Mouse (Mus musculus) MEL (cell line): Measurements from ENCODE around the gene Cnppd1. TPM values are rescaled to one million over a fixed set of nuclear protein-coding genes. Genes with fewer than 3 reads are reported as not detected.

Source experiments
- DNase-seq: peaks from one replicate; pipeline ENCODE4 v3.0.0; 2011; ENCODE audit warnings: low read depth, low spot score
- H3K27ac ChIP-seq: 2 replicates; pipeline ENCODE4 v1.5.1; 2012; ENCODE audit warnings: low read depth, mild to moderate bottlenecking, control low read depth, low read length, moderate library complexity; ENCODE audit not compliant: control insufficient read depth
- H3K27me3 ChIP-seq, 2 experiments: fragments of 150-350 bp in 1 of 2; sonication (generic) in 1 of 2; 2 replicates each; pipeline ENCODE4 v1.6.1; 2012; ENCODE audit warnings: low read length in 2 of 2, mild to moderate bottlenecking in 2 of 2, improper control_type of control experiment in 1 of 2, moderate library complexity in 1 of 2; ENCODE audit not compliant: insufficient read depth in 2 of 2, control insufficient read depth in 1 of 2
- H3K36me3 ChIP-seq, 2 experiments: 2 replicates each; pipeline ENCODE4 v1.6.1; 2012 to 2014; ENCODE audit warnings: low read length in 2 of 2, improper control_type of control experiment in 1 of 2, inconsistent platforms in 1 of 2, mild to moderate bottlenecking in 1 of 2; ENCODE audit not compliant: insufficient read depth in 2 of 2, control insufficient read depth in 1 of 2
- H3K4me1 ChIP-seq, 2 experiments: fragments of 150-350 bp in 1 of 2; sonication (generic) in 1 of 2; 2 replicates each; pipeline ENCODE4 v1.6.1; 2012; ENCODE audit warnings: low read length in 2 of 2, improper control_type of control experiment in 1 of 2, mild to moderate bottlenecking in 1 of 2; ENCODE audit not compliant: insufficient read depth in 2 of 2, control insufficient read depth in 1 of 2
- H3K4me3 ChIP-seq, 2 experiments: fragments of 150-350 bp in 1 of 2; sonication (generic) in 1 of 2; 2 replicates each; pipeline ENCODE4 v1.5.1; 2012; ENCODE audit warnings: low read depth in 2 of 2, low read length in 2 of 2, mild to moderate bottlenecking in 2 of 2, moderate library complexity in 2 of 2, control low read depth in 1 of 2, improper control_type of control experiment in 1 of 2; ENCODE audit not compliant: control insufficient read depth in 1 of 2, insufficient read depth in 1 of 2
- H3K79me2 ChIP-seq: 2 replicates; pipeline ENCODE4 v1.6.1; 2012; ENCODE audit warnings: mild to moderate bottlenecking, low read length, moderate library complexity; ENCODE audit not compliant: control insufficient read depth, poor library complexity, insufficient read depth
- H3K9ac ChIP-seq: 2 replicates; pipeline ENCODE4 v1.6.1; 2012; ENCODE audit warnings: low read depth, mild to moderate bottlenecking, control low read depth, low read length, moderate library complexity; ENCODE audit not compliant: control insufficient read depth, poor library complexity, severe bottlenecking
- H3K9me3 ChIP-seq: fragments of 150-350 bp; sonication (generic); replicated peaks from 2 replicates; pipeline ENCODE4 v1.6.1; 2012; ENCODE audit warnings: mild to moderate bottlenecking, low read length, improper control_type of control experiment, moderate library complexity; ENCODE audit not compliant: insufficient read depth
- BHLHE40 ChIP-seq: IDR thresholded peaks from 2 replicates; pipeline ENCODE4 v1.6.1; 2012; ENCODE audit warnings: low read depth, mild to moderate bottlenecking, inconsistent platforms, low read length, improper control_type of control experiment, borderline replicate concordance
- CHD1 ChIP-seq: IDR thresholded peaks from 2 replicates; pipeline ENCODE4 v1.6.1; 2012; ENCODE audit warnings: low read depth, mild to moderate bottlenecking, inconsistent platforms, low read length, improper control_type of control experiment
- E2F4 ChIP-seq: IDR thresholded peaks from 2 replicates; pipeline ENCODE4 v1.6.1; 2011; ENCODE audit warnings: low read depth, low read length, improper control_type of control experiment, borderline replicate concordance
- ELF1 ChIP-seq: IDR thresholded peaks from 2 replicates; pipeline ENCODE4 v1.6.1; 2014; ENCODE audit warnings: low read depth, mild to moderate bottlenecking, inconsistent platforms, low read length, improper control_type of control experiment, moderate library complexity
- EP300 ChIP-seq, 2 experiments: IDR thresholded peaks; 2 replicates each; pipeline ENCODE4 v1.6.1; 2011; ENCODE audit warnings: improper control_type of control experiment in 2 of 2, low read length in 2 of 2, low read depth in 1 of 2, mild to moderate bottlenecking in 1 of 2
- ETS1 ChIP-seq: IDR thresholded peaks from 2 replicates; pipeline ENCODE4 v1.6.1; 2012; ENCODE audit warnings: low read depth, mild to moderate bottlenecking, inconsistent platforms, low read length, improper control_type of control experiment, moderate library complexity
- GATA1 ChIP-seq: IDR thresholded peaks from 2 replicates; pipeline ENCODE4 v1.6.1; 2011; ENCODE audit warnings: low read depth, low read length, improper control_type of control experiment
- HCFC1 ChIP-seq: IDR thresholded peaks from 2 replicates; pipeline ENCODE4 v1.6.1; 2012; ENCODE audit warnings: low read depth, mild to moderate bottlenecking, inconsistent platforms, low read length, improper control_type of control experiment, moderate library complexity
- JUND ChIP-seq: IDR thresholded peaks from 2 replicates; pipeline ENCODE4 v1.6.1; 2011; ENCODE audit warnings: low read depth, mild to moderate bottlenecking, improper control_type of control experiment, low read length
- MAX ChIP-seq: IDR thresholded peaks from 2 replicates; pipeline ENCODE4 v1.6.1; 2011; ENCODE audit warnings: low read length, improper control_type of control experiment
- MAZ ChIP-seq: IDR thresholded peaks from 2 replicates; pipeline ENCODE4 v1.6.1; 2012; ENCODE audit warnings: low read depth, mild to moderate bottlenecking, inconsistent platforms, low read length, improper control_type of control experiment
- MEF2A ChIP-seq: IDR thresholded peaks from 2 replicates; pipeline ENCODE4 v1.6.1; 2014; ENCODE audit warnings: low read depth, mild to moderate bottlenecking, inconsistent platforms, low read length, improper control_type of control experiment; ENCODE audit not compliant: poor library complexity, insufficient replicate concordance, severe bottlenecking; ENCODE audit errors: extremely low read depth
- MXI1 ChIP-seq: IDR thresholded peaks from 2 replicates; pipeline ENCODE4 v1.6.1; 2011; ENCODE audit warnings: mild to moderate bottlenecking, low read depth, low read length, improper control_type of control experiment
- MYB ChIP-seq: IDR thresholded peaks from 2 replicates; pipeline ENCODE4 v1.6.1; 2011; ENCODE audit warnings: mild to moderate bottlenecking, low read depth, low read length, improper control_type of control experiment
- MYC ChIP-seq: IDR thresholded peaks from 2 replicates; pipeline ENCODE4 v1.6.1; 2011; ENCODE audit warnings: low read depth, mild to moderate bottlenecking, low read length, improper control_type of control experiment, moderate library complexity
- NRF1 ChIP-seq: IDR thresholded peaks from 2 replicates; pipeline ENCODE4 v1.6.1; 2014; ENCODE audit warnings: low read depth, mild to moderate bottlenecking, inconsistent platforms, low read length, improper control_type of control experiment, moderate library complexity; ENCODE audit not compliant: poor library complexity, insufficient read depth, severe bottlenecking
- POLR2AphosphoS2 ChIP-seq: IDR thresholded peaks from 2 replicates; pipeline ENCODE4 v1.6.1; 2011; ENCODE audit warnings: low read length, improper control_type of control experiment
- RAD21 ChIP-seq: IDR thresholded peaks from 2 replicates; pipeline ENCODE4 v1.6.1; 2011; ENCODE audit warnings: mild to moderate bottlenecking, low read depth, low read length, improper control_type of control experiment
- RCOR1 ChIP-seq: IDR thresholded peaks from 2 replicates; pipeline ENCODE4 v1.6.1; 2012; ENCODE audit warnings: low read depth, mild to moderate bottlenecking, inconsistent platforms, low read length, improper control_type of control experiment
- SIN3A ChIP-seq: IDR thresholded peaks from 2 replicates; pipeline ENCODE4 v1.6.1; 2012; ENCODE audit warnings: low read length, improper control_type of control experiment, inconsistent platforms
- TAL1 ChIP-seq: IDR thresholded peaks from 2 replicates; pipeline ENCODE4 v1.6.1; 2012; ENCODE audit warnings: mild to moderate bottlenecking, inconsistent platforms, low read length, moderate library complexity, mixed read lengths
- TBP ChIP-seq: IDR thresholded peaks from 2 replicates; pipeline ENCODE4 v1.8.0; 2011; ENCODE audit warnings: low read depth, low read length, improper control_type of control experiment
- TCF12 ChIP-seq: IDR thresholded peaks from 2 replicates; pipeline ENCODE4 v1.6.1; 2014; ENCODE audit warnings: low read depth, mild to moderate bottlenecking, inconsistent platforms, low read length, improper control_type of control experiment, moderate library complexity
- UBTF ChIP-seq: IDR thresholded peaks from 2 replicates; pipeline ENCODE4 v1.6.1; 2012; ENCODE audit warnings: low read depth, mild to moderate bottlenecking, inconsistent platforms, low read length, improper control_type of control experiment, moderate library complexity, borderline replicate concordance; ENCODE audit not compliant: insufficient read depth
- USF2 ChIP-seq, 2 experiments: IDR thresholded peaks; 2 replicates each; pipeline ENCODE4 v1.6.1; 2011 to 2012; ENCODE audit warnings: improper control_type of control experiment in 2 of 2, low read length in 2 of 2, borderline replicate concordance in 1 of 2, inconsistent platforms in 1 of 2, low read depth in 1 of 2, mild to moderate bottlenecking in 1 of 2; ENCODE audit not compliant: insufficient read depth in 1 of 2
- polyA plus RNA-seq, 2 experiments: library from polyadenylated mRNA; stranded (reverse) in 1 of 2; unstranded in 1 of 2; fragments of >175 nt in 1 of 2; fragments of >200 nt in 1 of 2; gene quantifications; 2 replicates each; pipeline versions ENCODE4 v1.2.1 to v1.2.4; 2012; ENCODE audit warnings: low replicate concordance in 2 of 2, low read depth in 1 of 2; ENCODE audit not compliant: insufficient read length in 2 of 2, insufficient read depth in 1 of 2, missing spikeins in 1 of 2
- total RNA-seq: library from RNA; depleted of rRNA; stranded (reverse); fragments of 300-350 nt; gene quantifications from 2 replicates; pipeline ENCODE4 v1.2.3, GENCODE M21; 2012

Gene Cnppd1
- total and polyA plus RNA-seq, 3 experiments, result 54.4 to 314 (median 70.1) TPM

GRCm38 (mm10) chr1:75187914-75188483, 45.5 kb upstream of the Cnppd1 start:
- no peak overlapping the region for H3K4me3 ChIP-seq
- peaks cover 9% of the 10 kb centered on the region for H3K79me2 ChIP-seq
- H3K9ac ChIP-seq, result no peak overlapping the region
- peaks cover 3 to 29% of the 10 kb centered on the region in 2 experiments; a peak in 3 of 4 replicates for H3K4me1 ChIP-seq
- peaks cover 0 to 26% of the 10 kb centered on the region in 2 experiments; a peak in 2 of 4 replicates for H3K36me3 ChIP-seq
- DNase-seq, result peak; percentile 94
- TF ChIP-seq RCOR1 (peak; percentile 55; the same call in 1 of the 2 replicates), JUND (peak; percentile 71; the same call in 1 of the 2 replicates), TBP (peak; percentile 95), CHD1 (no peak), MEF2A (no peak), RAD21 (no peak), USF2 (IDR thresholded peaks at IDR 0.05; ENCODE audit: borderline replicate concordance in 1 of 2, insufficient read depth in 1 of 2, low read depth in 1 of 2, low read length in 2 of 2) (no peak), UBTF (no peak), TAL1 (peak; percentile 78), MYC (peak; percentile 77; the same call in 1 of the 2 replicates), E2F4 (no peak), HCFC1 (peak; percentile 47; the same call in 1 of the 2 replicates), MYB (no peak), GATA1 (peak; percentile 63), ETS1 (peak; percentile 88), TCF12 (peak; percentile 29; the same call in 1 of the 2 replicates), NRF1 (no peak), EP300 (IDR thresholded peaks at IDR 0.05; ENCODE audit: low read depth in 1 of 2, low read length in 2 of 2) (peak; percentile 65 to 85), MAZ (0 out of 2 replicates have a peak, but pooled peaks have one; percentile 44), SIN3A (peak; percentile 86), ELF1 (peak; percentile 49; the same call in 1 of the 2 replicates), MAX (peak; percentile 42; the same call in 1 of the 2 replicates), BHLHE40 (no peak), POLR2AphosphoS2 (no peak), MXI1 (peak; percentile 53)
- no peaks in the 10 kb centered on the region for H3K27me3 ChIP-seq
- H3K27ac ChIP-seq, result peak overlapping the region; percentile 59
- no peaks in the 10 kb centered on the region for H3K9me3 ChIP-seq
